Mouse (Mus musculus) liver, embryonic 13.5 days (tissue): ENCODE results near the gene Psmd8. TPM values are rescaled to one million over a fixed set of nuclear protein-coding genes. Genes with fewer than 3 reads are reported as not detected.

ENCODE experiments used
- ATAC-seq: fragments of 200-750 bp; cut with Nextera tagmentation; 2 replicates; pipeline ENCODE4 v1.8.0; 2017; ENCODE audit warnings: low read depth, mild to moderate bottlenecking, moderate number of reproducible peaks, moderate library complexity
- DNase-seq: peaks from one replicate; pipeline ENCODE4 v3.0.0; 2022
- H3K27ac ChIP-seq: fragments of 300-500 bp; sonication (generic); 2 replicates; pipeline ENCODE4 v1.5.1; 2015; ENCODE audit warnings: moderate library complexity, mild to moderate bottlenecking, inconsistent platforms
- H3K27me3 ChIP-seq: fragments of 300-500 bp; sonication (generic); 2 replicates; pipeline ENCODE4 v1.6.1; 2015; ENCODE audit warnings: mild to moderate bottlenecking, inconsistent platforms
- H3K36me3 ChIP-seq: fragments of 300-500 bp; sonication (generic); 2 replicates; pipeline ENCODE4 v1.6.1; 2015; ENCODE audit warnings: mild to moderate bottlenecking, inconsistent platforms
- H3K4me1 ChIP-seq: fragments of 300-500 bp; sonication (generic); replicated peaks from 2 replicates; pipeline ENCODE4 v1.6.1; 2015; ENCODE audit warnings: inconsistent platforms
- H3K4me2 ChIP-seq: fragments of 300-500 bp; sonication (generic); 2 replicates; pipeline ENCODE4 v1.6.1; 2015; ENCODE audit warnings: inconsistent platforms, mild to moderate bottlenecking, moderate library complexity
- H3K4me3 ChIP-seq: fragments of 300-500 bp; sonication (generic); replicated peaks from 2 replicates; pipeline ENCODE4 v1.5.1; 2015; ENCODE audit warnings: mild to moderate bottlenecking, inconsistent platforms
- H3K9ac ChIP-seq: fragments of 300-500 bp; sonication (generic); 2 replicates; pipeline ENCODE4 v1.6.1; 2015; ENCODE audit warnings: mild to moderate bottlenecking, inconsistent platforms
- H3K9me3 ChIP-seq: fragments of 300-500 bp; sonication (generic); replicated peaks from 2 replicates; pipeline ENCODE4 v1.6.1; 2016; ENCODE audit warnings: inconsistent platforms
- WGBS: fragments of 180-500 bp; shearing (Covaris S2); methylation state at CpG from one replicate; pipeline ENCODE4 v1.1.7; 2015; ENCODE audit not compliant: insufficient replicate concordance; 5-methylcytosine and 5-hydroxymethylcytosine counted together
- polyA plus RNA-seq: library from polyadenylated mRNA; unstranded; fragments of >200 nt; fragmentation: Nextera tagmentation; extraction: Ambion mirVana; gene quantifications from 2 replicates; pipeline ENCODE4 v1.2.1, GENCODE M21; 2015

Gene Psmd8
- polyA plus RNA-seq, 1 experiment from 2014 or later: 136 TPM

GRCm38 (mm10) chr7:29126173-29126915 is 54.2 kb downstream of the Psmd8 start:
- Histone ChIP-seq H3K4me3 (no peak overlapping the region), H3K9me3 (no peaks in the 10 kb centered on the region), H3K4me1 (peaks cover 32% of the 10 kb centered on the region), H3K27ac (no peak overlapping the region), H3K9ac (no peak overlapping the region), H3K36me3 (no peaks in the 10 kb centered on the region), H3K4me2 (no peak overlapping the region), H3K27me3 (0 out of 2 replicates have a peak, but pooled peaks cover 6% of the 10 kb centered on the region)
- ATAC-seq (no peak; the same call in 1 of the 2 replicates), DNase-seq (peak; percentile 45)
- 7% methylated on average over 7 of the region's 7 CpGs for WGBS

DNA sequence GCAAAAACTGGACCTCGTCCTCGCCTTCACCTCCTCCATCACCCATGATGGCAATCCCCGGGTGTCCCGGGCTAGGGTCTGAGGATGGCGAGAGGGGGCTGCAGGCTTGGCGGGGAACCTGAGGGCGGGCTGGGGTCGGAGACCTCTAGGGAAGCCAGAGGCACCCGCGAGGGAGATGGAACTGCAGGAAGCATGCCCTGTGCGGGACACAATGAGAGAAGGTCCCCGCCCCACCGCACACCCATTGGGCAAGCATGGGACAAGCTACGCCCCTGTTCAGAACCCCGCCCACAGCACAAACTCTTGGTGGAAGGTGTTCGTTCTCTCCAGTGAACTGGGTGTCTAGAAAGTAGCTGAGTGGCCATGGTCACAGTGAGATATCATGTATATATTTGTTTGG is 55.5 kb downstream of the Psmd8 start, which contains the start of gene Ryr1:
TSS of gene Ryr1 (minus strand) at position 210 of the 400 bp plus-strand sequence.
- WGBS: under 1% methylated on average over 16 of the region's 16 CpGs
- peak within 1 kb of the TSS; percentile 61 for H3K4me2 ChIP-seq
- peaks cover 32% of the 10 kb centered on the region for H3K4me1 ChIP-seq
- no peak within 1 kb of the TSS for H3K27ac ChIP-seq
- ATAC-seq (peak; percentile 79), DNase-seq (peak; percentile 61)
- peak within 1 kb of the TSS; percentile 39 for H3K4me3 ChIP-seq
- H3K27me3 ChIP-seq: 0 out of 2 replicates have a peak, but pooled peaks cover 6% of the 10 kb centered on the region
- H3K9me3 ChIP-seq: no peaks in the 10 kb centered on the region
- H3K36me3 ChIP-seq: no peaks in the 10 kb centered on the region
- H3K9ac ChIP-seq: peak within 1 kb of the TSS; percentile 18; the same call in 1 of the 2 replicates

Other genes starting within 250 kb of the Psmd8 start
- 116 and 131 TPM in 2 replicates for gene Actn4, start 218.4 kb downstream of the Psmd8 start, polyA plus RNA-seq
- 294 and 308 TPM in 2 replicates for gene Eif3k, start 198.8 kb downstream of the Psmd8 start, polyA plus RNA-seq
- 27.4 and 29.1 TPM in 2 replicates for gene Map4k1, start 198.7 kb downstream of the Psmd8 start, polyA plus RNA-seq
- gene Ryr1, start 55.5 kb downstream of the Psmd8 start, polyA plus RNA-seq: 0.16 and 0.22 TPM in 2 replicates
- gene Rasgrp4, start 45.9 kb downstream of the Psmd8 start, polyA plus RNA-seq: 0.29 and 0.32 TPM in 2 replicates
- gene Fam98c, start 24.5 kb downstream of the Psmd8 start, polyA plus RNA-seq: 8.1 and 8.5 TPM in 2 replicates
- gene Ggn, start 10.5 kb downstream of the Psmd8 start, polyA plus RNA-seq: 0.07 and 0.10 TPM in 2 replicates
- 0.23 and 0.41 TPM in 2 replicates for gene Spred3, start 10.3 kb downstream of the Psmd8 start, polyA plus RNA-seq
- gene Catsperg1, start 33.3 kb upstream of the Psmd8 start, polyA plus RNA-seq: 0.09 and 0.22 TPM in 2 replicates
- 1.5 and 1.6 TPM in 2 replicates for gene Kcnk6, start 51.8 kb upstream of the Psmd8 start, polyA plus RNA-seq
- gene Yif1b, start 57.6 kb upstream of the Psmd8 start, polyA plus RNA-seq: 49.5 and 51.2 TPM in 2 replicates
- gene 2200002D01Rik, start 67.8 kb upstream of the Psmd8 start, polyA plus RNA-seq: 3.1 and 4.4 TPM in 2 replicates
- gene Spint2, start 101.2 kb upstream of the Psmd8 start, polyA plus RNA-seq: 24.9 and 25.2 TPM in 2 replicates
- gene Ppp1r14a, start 108.6 kb upstream of the Psmd8 start, polyA plus RNA-seq: 3.2 and 3.6 TPM in 2 replicates
- 1.7 and 2.3 TPM in 2 replicates for gene Dpf1, start 123.2 kb upstream of the Psmd8 start, polyA plus RNA-seq